Mouse (Mus musculus) embryo, embryonic 10 days (tissue): ENCODE data around the gene Npc2.
A peak's percentile ranks its signal among the peaks of the same experiment; 100 is the strongest.

ENCODE experiments used
- DNase-seq: peaks from one replicate; pipeline ENCODE4 v3.0.0-alpha.2; 2015; ENCODE audit warnings: low spot score

Gene Npc2

DNA sequence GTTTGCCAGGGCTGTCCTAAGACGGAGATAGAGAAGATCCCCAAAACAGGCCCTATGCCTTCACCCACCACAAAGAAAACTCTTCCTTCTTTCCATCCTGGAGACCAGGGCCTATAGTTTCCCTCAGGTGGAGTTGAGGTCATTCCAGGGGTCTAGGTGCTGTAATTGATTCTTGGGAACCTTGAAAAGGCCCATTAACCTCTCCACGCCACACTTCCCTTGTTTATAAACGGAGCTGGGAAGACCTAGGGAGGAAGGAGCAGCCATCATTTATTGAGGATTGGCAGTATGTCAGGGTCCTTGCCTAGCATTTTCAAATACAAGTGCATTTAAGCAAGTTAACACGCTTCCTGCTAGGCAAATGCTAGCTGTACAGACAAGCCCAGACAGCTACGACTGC is 45.5 kb downstream of the Npc2 start:
- DNase-seq, result no peak

DNA sequence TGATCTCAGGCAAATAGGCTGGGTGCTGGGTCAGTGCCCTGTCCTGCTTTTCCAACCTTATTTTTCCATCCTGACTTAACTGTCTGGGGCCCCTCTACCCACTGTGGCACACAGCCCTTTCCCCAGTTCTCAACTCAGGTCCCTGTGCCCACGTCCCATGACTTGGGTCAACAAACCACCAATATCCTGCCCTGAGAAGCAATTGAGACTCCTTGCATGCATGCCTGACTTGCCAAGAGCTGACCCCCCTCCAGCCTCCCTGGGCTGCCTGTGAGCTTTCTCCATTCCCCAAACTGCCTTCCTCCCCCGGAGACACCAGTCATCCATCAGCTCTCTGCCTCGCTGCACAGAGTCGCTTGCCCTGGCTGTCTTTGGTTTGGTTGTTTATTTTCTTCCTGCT is 46.0 kb downstream of the Npc2 start:
- DNase-seq, result no peak

- no peak for DNase-seq
Measured at GRCm38 (mm10) chr12:84726391-84726790, 46.6 kb downstream of the Npc2 start.

- no peak for DNase-seq
Measured at GRCm38 (mm10) chr12:84718462-84719244, 54.3 kb downstream of the Npc2 start.

DNA sequence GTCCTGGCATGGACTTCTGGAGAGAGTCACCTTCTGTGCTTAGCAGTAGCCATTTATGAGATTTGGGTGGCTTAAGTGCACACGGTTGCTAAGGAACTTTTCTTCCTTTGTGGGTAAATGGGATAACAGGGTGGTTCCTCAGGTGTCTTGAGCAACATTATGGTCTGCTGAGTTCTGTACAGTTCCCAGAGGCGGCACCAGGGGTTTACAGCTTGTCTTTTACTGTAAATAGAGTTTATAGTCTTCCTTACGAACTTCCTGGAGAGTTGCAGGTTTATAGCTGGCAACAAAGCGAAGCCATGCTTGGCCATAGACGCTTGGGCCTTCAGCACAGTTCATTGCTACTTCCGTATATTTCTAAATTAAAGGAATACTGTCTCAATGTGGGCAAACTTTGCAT is 58.4 kb downstream of the Npc2 start:
- DNase-seq, result no peak

DNA sequence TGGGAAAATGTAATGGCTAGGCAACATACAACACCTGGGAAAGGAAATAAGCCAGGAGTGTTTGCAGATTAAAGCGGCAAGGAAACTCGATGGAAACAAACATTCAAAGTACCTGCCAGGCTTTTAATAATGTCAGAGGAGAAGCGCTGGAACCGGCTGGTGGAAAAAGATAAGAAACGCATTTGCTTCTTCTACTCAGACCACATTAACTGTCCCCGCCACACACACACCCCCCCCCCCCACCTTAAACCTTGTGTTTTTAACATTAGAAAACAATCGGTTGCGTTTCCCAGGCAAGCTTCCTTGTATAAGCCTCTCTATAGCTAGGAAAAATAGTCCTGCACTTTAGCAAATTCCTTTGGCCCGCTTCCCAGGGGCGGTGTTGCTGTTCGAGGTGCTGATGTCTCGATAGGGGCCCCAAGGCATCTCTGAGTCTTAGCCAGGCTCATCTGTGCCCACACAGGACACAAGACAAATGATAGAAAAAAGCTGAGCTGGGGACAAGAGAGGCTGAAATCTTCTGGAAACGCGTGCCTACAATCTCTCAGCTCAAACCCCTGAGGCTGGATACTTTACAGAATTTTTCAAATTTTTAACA is 63.0 kb downstream of the Npc2 start:
- DNase-seq, result peak; percentile 24

- no peak for DNase-seq
Measured at GRCm38 (mm10) chr12:84707804-84708203, 65.1 kb downstream of the Npc2 start.

DNA sequence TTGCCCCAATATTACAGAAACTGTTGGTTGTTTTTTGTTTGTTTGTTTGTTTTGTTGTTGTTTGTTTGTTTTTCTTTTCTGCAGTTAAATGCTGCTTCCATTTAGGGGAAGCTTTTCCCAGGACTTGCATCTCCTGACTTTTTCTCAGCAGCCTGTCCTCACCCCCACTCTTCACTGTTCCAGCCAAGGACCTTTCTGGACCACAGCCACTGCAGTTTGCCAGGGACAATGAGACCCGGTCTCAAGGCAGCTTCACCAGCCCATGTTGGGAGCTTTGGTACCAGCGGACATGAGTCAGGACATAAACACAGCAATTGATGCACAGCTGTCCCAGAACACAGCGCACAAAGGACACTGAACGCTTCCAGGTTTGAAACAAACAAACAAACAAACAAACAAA is 66.1 kb downstream of the Npc2 start:
- no peak for DNase-seq
